Mouse (Mus musculus): Measurements from ENCODE around the gene Mif4gd.

GRCm38 (mm10) chr11:115609576-115609975, 3.2 kb downstream of the Mif4gd start:
- TF ChIP-seq CTCF (IDR thresholded peaks at IDR 0.05; ENCODE audit: extremely low read depth, insufficient read length, insufficient replicate concordance, low read depth, low read length) = no peak
- TF ChIP-seq POLR2A (IDR thresholded peaks at IDR 0.05; ENCODE audit: low read depth, low read length) = no peak
